Mouse (Mus musculus): ENCODE data around the gene Nuak1.

Gene Nuak1

GRCm38 (mm10) chr10:84446661-84447060 lies 6.3 kb upstream of the Nuak1 start:
- DNase-seq, result no peak

- DNase-seq, result no peak
Observed at GRCm38 (mm10) chr10:84444396-84444795, 4.0 kb upstream of the Nuak1 start.

- no peak for DNase-seq
Observed at GRCm38 (mm10) chr10:84441846-84442245, 1.4 kb upstream of the Nuak1 start.

GRCm38 (mm10) chr10:84441434-84441785 lies 1.0 kb upstream of the Nuak1 start:
- peak; percentile 55 for DNase-seq

- no peak for DNase-seq
Observed at GRCm38 (mm10) chr10:84440181-84440540, 236 bp downstream of the Nuak1 start.

- no peak for DNase-seq
Observed at GRCm38 (mm10) chr10:84439228-84439596, 1.2 kb downstream of the Nuak1 start.

GRCm38 (mm10) chr10:84438466-84439227 lies 1.8 kb downstream of the Nuak1 start:
- no peak for DNase-seq

GRCm38 (mm10) chr10:84438049-84438422 lies 2.4 kb downstream of the Nuak1 start:
- peak; percentile 91 for DNase-seq

- DNase-seq, result no peak
Observed at GRCm38 (mm10) chr10:84437166-84438048, 3.0 kb downstream of the Nuak1 start.

GRCm38 (mm10) chr10:84435930-84436329 lies 4.5 kb downstream of the Nuak1 start:
- DNase-seq, result no peak

- no peak for DNase-seq
Observed at GRCm38 (mm10) chr10:84433193-84433801, 7.1 kb downstream of the Nuak1 start.

- DNase-seq, result peak; percentile 60
Observed at GRCm38 (mm10) chr10:84424374-84424773, 16.0 kb downstream of the Nuak1 start.

GRCm38 (mm10) chr10:84423903-84424302 lies 16.5 kb downstream of the Nuak1 start:
- no peak for DNase-seq

GRCm38 (mm10) chr10:84420589-84420988 lies 19.8 kb downstream of the Nuak1 start:
- no peak for DNase-seq

GRCm38 (mm10) chr10:84418421-84418820 lies 22.0 kb downstream of the Nuak1 start:
- DNase-seq, result no peak

GRCm38 (mm10) chr10:84416752-84417151 lies 23.6 kb downstream of the Nuak1 start:
- peak; percentile 48 for DNase-seq

GRCm38 (mm10) chr10:84414981-84415700 lies 25.3 kb downstream of the Nuak1 start:
- no peak for DNase-seq

- no peak for DNase-seq
Observed at GRCm38 (mm10) chr10:84413310-84413709, 27.1 kb downstream of the Nuak1 start.

- no peak for DNase-seq
Observed at GRCm38 (mm10) chr10:84412326-84412962, 28.0 kb downstream of the Nuak1 start.

GRCm38 (mm10) chr10:84411122-84412105 lies 29.0 kb downstream of the Nuak1 start:
- DNase-seq, result peak; percentile 48

- peak; percentile 37 for DNase-seq
Observed at GRCm38 (mm10) chr10:84408965-84409660, 31.3 kb downstream of the Nuak1 start.
